Mouse (Mus musculus) heart, postnatal 0 days (tissue): Measurements from ENCODE around the gene Hoxd8.

Experiments used
- CTCF ChIP-seq: IDR thresholded peaks from 2 replicates; pipeline ENCODE4 v1.5.1; 2016; ENCODE audit warnings: antibody characterized with exemption, control low read depth, low read depth
- EP300 ChIP-seq: IDR thresholded peaks from 2 replicates; pipeline ENCODE4 v1.6.1; 2016; ENCODE audit warnings: antibody characterized with exemption, low read depth

DNA sequence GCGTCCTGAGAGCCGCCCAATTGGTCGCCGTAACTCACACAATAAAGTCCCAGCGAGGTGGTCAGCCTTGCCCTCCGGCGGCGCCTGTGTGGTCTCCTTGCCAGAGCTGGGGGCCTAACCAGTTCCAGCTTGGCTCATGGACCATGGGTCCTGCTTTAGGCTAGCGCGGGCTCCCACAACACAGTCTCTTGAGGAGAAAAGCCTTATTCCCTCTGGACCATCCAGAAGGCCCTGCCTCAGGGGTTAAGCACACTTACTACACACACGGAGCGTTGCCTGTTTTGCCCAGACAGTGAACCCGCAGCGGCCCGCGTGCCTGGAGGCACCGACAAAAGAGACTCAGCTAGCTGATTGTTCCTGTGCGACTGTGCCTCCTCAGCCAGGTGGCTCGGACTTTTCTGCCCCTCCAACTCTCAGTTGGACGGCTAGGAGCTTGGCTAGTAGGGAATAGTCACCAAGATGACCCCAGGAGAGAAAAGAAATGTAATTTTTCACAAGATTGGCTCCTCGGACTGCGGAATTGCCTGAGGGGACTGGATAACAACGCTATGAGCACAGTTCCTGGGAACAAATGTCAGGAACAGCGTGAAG, 30.5 kb upstream of the Hoxd8 start:
- TF ChIP-seq CTCF = no peak
- no peak for TF ChIP-seq EP300
